Mouse (Mus musculus): Measurements from ENCODE around the gene Ftl1.
"Not testable (repeated sequence)": the region's sequence is repeated elsewhere in the genome, so short reads cannot be mapped to it uniquely, and the experiment has no call there.

Ftl1 gene

GRCm38 (mm10) chr7:45459564-45460140 lies at the start of gene Ftl1:
Gene Ftl1, minus strand, starts transcription at chr7:45459884.
- DNase-seq (ENCODE audit: low spot score in 2 of 2): peak; percentile 99

DNA sequence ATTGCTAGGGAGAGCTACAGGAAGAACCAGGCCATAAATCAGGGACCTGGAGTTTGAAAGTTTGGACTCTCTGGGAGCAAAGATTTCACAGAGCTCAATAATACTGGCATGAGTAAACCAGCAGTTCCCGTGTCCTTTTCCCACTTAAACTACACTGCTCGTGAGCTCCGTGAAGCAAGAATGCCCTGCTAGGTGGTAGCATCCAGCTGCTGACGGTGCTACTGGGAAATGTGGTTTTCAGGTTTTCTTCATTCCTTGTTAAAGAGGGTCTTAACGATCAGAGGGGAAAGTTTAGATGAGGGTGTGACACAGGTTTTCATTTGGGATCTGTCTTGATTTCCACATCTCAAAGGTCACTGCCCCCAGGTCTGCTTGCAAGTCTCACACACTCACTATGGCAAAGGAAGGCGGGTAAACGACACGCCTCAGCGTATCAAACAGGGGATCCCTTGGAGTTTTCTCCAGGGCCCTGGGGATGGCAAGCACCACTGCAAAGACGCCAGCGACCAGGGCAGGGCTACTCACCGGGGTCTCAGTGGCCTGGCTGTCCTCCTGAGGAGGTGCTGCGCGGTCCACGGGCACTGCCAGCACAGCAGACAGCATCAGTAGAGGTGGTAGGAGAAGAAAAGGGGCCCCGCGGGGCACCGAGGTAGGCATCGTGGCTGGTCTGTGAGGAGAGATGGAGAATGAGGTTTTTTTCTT lies 49.6 kb upstream of the Ftl1 start:
- DNase-seq (ENCODE audit: low spot score in 2 of 2): no peak

DNA sequence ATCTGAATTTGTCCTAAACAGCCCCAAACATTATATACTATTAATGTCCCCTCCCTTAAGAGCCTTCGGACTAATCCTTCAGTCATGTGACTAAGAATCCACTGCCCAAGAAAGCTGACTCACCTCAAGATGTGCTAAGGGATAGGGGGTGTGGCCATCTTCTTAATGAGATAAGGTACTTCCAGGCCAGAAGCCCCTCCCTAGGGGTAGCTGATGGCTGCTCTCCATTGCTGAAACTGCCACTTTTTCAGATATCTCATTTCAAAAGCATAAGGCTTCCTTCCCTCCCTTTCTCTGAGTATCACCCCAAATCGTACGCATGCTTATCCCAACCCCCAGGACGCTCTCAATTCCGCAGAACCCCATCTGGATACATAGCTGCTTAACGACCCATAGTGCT lies 48.9 kb upstream of the Ftl1 start:
- DNase-seq (ENCODE audit: low spot score in 2 of 2): no peak

GRCm38 (mm10) chr7:45507583-45507982 lies 47.9 kb upstream of the Ftl1 start:
- DNase-seq (ENCODE audit: low spot score in 2 of 2): no peak

- no peak for DNase-seq (ENCODE audit: low spot score in 2 of 2)
These were observed 38.7 kb upstream of the Ftl1 start for GRCm38 (mm10) chr7:45498427-45498826.

GRCm38 (mm10) chr7:45494548-45494947 lies 34.9 kb upstream of the Ftl1 start:
- DNase-seq (ENCODE audit: low spot score in 2 of 2): no peak

DNA sequence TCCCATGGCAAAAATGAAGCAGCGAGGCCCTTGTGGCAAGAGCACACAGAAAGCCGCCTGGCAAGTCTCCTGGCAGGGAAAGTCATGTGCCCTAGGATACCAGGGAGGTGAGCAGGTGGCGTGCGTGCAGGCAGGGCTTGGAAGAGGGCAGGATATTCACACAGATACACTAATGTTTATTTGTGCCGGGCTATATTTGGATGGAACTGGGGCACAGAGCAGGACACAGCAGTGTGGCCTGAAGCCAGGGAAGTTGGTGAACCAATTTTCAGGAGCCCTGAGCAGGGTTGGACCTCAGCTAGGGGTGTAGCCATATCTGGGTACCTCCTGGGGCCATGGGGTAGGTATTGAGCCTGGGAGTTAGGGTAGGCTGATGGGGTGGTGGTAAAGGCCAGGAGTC lies 33.3 kb upstream of the Ftl1 start:
- DNase-seq (ENCODE audit: low spot score in 2 of 2): no peak

GRCm38 (mm10) chr7:45492225-45492844 lies 32.7 kb upstream of the Ftl1 start:
- no peak for DNase-seq (ENCODE audit: low spot score in 2 of 2)

DNA sequence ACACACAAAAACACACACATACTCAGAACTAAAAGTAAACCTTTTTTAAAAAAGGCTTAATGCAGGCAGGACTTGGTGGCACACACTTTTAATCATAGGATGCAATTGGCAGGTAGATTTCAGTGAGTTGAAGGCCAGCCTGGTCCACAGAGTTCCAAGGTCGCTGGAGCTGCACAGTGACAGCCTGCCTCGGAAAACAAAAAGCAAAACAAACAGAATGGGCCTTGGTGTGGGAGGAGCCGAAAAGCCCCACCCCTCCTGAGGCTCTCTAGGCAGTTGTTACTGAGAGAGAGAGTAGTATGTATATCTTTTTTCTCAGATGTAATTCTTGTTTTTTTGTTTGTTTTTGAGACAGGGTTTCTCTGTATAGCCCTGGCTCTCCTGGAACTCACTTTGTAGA lies 31.6 kb upstream of the Ftl1 start:
- DNase-seq (ENCODE audit: low spot score in 2 of 2): no peak

- DNase-seq (ENCODE audit: low spot score in 2 of 2): no peak
These were observed 31.1 kb upstream of the Ftl1 start for GRCm38 (mm10) chr7:45490822-45491221.

DNA sequence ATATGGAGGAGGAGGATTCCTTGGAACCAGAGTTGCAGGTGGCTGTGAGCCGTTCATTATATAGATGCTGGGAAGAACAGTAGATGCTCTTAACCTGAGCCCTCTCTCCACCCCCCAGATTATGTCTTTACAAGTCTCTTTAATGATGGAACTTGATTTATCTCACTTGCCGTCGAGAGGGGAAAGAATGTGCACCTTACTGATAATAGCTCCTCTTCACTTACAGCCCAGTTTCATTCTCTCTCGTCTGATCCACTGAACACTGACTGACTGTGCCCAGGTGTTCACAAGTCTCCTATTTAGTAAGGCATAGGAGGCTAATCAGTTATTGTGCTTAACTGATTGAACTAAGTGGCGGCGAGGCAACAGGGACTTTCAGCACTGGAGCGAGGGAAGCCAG lies 29.9 kb upstream of the Ftl1 start:
- no peak for DNase-seq (ENCODE audit: low spot score in 2 of 2)

GRCm38 (mm10) chr7:45488293-45489204 lies 28.9 kb upstream of the Ftl1 start, which contains the start of gene Dhdh:
Gene Dhdh, minus strand, starts transcription at chr7:45488805.
- peak; percentile 61 to 64 for DNase-seq (ENCODE audit: low spot score in 2 of 2)

DNA sequence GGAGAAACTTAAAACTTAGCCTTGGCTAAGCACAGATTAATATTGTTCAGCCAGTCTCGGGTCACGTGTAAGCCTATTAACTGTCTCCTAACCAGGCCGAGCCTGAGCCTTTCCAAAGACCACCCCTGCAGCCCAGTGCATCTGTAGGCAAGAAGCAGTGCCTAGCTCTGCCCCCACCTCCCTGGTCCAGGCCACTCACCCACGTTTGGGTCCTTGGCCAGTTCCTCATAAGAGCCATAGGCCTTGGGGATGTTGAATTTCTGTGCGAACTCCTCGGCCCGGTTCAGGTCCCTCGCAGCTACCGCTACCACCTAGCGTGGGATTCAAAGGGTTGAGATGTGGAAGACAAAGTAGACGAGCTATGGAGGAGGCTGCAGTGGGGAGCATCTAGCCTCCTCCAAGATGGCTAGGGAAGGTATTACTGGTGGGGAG lies 28.2 kb upstream of the Ftl1 start:
- DNase-seq (ENCODE audit: low spot score in 2 of 2): no peak

DNA sequence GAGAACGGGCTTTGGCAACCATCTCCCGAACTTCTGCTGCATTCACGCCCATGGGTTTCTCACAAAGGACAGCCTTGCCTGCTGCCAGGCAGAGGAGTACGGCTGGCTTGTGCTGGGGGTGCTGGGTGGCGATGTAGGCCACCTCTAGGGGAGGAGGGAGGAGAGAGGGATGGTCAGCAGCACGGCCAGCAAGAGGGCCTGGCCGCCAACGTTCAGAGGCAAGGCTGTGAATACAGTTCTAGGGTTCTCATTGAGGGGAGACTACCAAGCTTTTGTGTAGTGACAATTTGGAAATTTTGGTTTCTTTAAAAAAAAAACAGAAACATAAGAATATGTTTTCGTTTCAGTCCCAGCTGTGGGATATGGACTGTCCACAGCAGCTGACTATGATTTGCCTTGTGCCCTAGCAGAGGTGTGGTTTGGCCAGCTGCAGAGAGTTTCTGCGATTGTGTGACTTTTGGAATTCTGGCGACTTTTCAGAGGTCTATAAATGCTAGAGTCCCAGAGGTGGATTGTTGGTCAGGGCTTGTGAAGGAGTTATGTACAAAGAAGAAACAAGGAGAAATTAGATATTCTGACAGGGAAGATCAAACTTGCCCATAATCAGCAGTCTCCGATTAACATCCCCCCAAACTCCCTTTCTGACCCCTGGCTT lies 27.2 kb upstream of the Ftl1 start, which contains the start of gene Gm45808:
TSS of gene Gm45808 (minus strand) at position 51 of the 655 bp plus-strand sequence.
- DNase-seq (ENCODE audit: low spot score in 2 of 2): no peak

- no peak for DNase-seq (ENCODE audit: low spot score in 2 of 2)
These were observed 26.5 kb upstream of the Ftl1 start for GRCm38 (mm10) chr7:45486158-45486557.

DNA sequence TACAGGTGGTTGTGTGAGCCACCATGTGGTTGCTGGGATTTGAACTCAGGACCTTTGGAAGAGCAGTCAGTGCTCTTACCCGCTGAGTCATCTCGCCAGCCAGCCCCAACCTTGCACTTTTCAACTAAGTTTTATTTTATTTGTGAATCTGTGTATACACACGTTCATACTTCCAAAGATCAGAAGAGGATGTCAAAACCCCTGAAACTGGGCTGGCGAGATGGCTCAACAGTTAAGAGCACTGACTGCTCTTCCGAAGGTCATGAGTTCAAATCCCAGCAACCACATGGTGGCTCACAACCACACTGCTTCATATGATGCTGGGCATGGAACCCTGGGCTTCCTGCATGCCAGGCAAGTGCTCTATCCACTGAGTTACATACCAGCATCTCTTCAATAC lies 25.3 kb upstream of the Ftl1 start:
- not testable (repeated sequence) for DNase-seq (ENCODE audit: low spot score in 2 of 2)

GRCm38 (mm10) chr7:45482166-45482565 lies 22.5 kb upstream of the Ftl1 start:
- DNase-seq (ENCODE audit: low spot score in 2 of 2): no peak

- DNase-seq (ENCODE audit: low spot score in 2 of 2): peak; percentile 79 to 82
These were observed 21.8 kb upstream of the Ftl1 start, which contains the start of gene Tulp2 for GRCm38 (mm10) chr7:45481374-45481927. Gene Tulp2, plus strand, starts transcription at chr7:45481877.

DNA sequence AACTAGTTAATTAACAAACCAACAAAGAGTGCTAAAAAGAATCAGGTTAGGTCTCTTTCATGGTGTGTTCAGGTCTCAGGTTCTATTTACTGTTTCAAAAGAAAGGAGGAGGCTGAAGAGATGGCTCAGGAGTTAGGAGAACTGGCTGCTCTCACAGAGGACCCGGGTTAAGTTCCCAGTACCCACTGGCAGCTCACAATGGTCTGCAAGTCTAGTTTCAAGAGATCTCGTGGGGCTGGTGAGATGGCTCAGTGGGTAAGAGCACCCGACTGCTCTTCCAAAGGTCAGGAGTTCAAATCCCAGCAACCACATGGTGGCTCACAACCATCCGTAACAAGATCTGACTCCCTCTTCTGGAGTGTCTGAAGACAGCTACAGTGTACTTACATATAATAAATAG lies 20.6 kb upstream of the Ftl1 start:
- DNase-seq (ENCODE audit: low spot score in 2 of 2): not testable (repeated sequence)

DNA sequence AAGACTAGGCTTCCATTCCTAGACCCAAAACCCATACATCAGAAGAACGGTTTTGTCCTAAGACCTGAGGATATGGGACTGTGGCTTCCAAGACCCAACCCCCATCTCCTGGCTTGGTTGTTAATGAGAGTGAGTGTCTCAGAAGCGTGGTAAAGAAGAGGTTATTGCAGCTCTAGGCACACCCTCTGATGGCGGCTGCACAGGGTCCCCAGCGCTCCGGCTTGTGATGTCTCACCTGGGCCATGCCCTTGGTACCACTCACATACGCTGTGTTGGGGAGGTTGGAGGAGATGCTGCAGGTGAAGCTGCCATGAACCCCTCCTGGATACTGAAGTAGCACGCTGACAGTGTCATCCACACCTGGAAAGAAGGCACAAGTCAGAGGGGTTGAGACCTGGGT lies 19.1 kb upstream of the Ftl1 start:
- DNase-seq (ENCODE audit: low spot score in 2 of 2): no peak

- peak; percentile 68 to 80 for DNase-seq (ENCODE audit: low spot score in 2 of 2)
These were observed 17.3 kb upstream of the Ftl1 start for GRCm38 (mm10) chr7:45477003-45477402.

Measured in right cerebral cortex, postnatal 10 days (tissue).